Mouse (Mus musculus) cerebellum, postnatal 14 days (tissue): Measurements from ENCODE around the gene Trpm7.

Experiments used
- DNase-seq, 2 experiments: peaks; one replicate each; pipeline ENCODE4 v3.0.0; 2021; ENCODE audit warnings: mixed read lengths in 2 of 2

Trpm7 gene

DNA sequence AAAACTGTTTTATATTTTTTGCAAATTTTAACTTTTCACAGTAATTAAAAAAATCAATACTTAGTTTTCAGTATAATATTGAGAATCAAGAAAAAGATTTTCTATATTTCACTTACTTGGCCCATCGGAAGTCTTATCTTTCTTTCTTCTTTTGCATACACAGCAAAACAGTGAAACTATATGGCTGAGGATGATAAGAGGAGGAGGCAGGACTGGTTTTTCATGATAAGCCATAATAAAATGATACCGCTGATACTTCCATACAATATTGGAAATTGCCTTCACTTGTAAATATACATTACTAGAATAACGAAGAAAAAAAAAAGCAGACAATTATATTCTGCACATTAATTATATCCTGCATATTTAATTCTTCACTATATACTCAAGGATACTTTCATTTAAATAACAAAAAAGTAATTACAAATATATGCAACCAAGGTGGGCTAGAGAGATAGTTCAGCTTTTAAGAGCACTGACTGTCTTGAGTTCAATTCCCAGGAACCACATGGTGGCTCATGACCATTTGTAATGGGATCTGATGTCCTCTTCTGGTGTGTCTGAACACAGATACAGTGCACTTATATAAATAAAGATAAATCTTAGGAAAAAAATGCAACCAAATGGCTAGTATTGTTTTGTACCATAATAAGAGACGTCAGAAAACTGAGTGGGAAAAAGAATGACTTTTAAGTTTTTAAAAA is 59.2 kb downstream of the Trpm7 start:
- DNase-seq = no peak

DNA sequence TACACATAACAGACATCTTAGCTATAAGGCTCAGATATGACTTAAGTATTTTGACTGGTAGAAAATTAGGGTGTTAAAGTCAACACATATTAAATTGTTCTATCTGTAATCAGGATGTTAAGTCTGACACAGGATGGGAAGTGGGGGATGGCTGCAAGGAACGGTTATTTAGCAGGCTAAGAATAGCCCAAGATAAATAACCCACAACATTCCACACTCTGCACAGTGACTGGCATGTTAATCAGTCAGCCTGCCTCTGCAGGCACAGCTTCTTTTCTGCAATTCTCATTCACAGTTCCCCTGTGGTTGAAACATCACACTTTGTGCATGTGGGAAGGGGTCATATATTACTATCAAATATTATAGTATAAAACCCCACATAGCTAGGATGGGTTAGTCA is 60.2 kb downstream of the Trpm7 start:
- no peak for DNase-seq

DNA sequence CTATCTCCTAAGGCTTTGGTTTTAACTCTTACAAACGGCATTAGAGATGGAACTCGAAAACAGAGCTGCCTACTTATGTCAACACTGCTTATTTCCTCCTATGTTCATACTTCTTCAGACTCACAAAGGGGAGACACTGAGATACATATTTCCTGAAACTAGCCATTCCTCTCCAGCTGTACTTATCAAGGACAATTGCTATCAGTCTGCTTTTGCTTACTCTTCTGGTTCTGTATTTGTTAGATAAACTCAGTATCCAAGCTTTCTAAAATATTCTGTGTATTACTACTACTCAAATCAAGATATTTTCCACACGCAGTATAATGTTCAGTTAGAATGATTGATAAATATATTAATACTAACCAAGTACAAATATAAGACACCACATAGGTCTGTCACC is 74.0 kb downstream of the Trpm7 start:
- no peak for DNase-seq

DNA sequence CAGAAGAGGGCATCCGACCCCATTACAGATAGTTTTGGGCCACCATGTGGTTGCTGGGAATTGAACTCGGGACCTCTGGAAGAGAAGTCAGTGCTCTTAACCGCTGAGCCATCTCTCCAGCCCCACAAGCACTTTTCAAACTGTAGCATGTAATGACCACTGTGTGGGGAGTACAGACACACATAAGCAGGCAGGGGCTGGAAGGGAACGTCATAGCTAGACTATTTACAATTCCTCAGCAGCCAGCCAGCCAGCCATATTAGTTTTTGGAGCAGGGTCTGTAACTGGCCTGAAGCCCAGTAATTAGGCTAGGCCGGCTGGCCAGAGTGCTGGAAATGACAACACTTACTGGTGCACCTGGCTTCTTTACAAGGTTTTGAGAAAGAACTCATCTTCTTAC is 77.6 kb downstream of the Trpm7 start:
- no peak for DNase-seq

DNA sequence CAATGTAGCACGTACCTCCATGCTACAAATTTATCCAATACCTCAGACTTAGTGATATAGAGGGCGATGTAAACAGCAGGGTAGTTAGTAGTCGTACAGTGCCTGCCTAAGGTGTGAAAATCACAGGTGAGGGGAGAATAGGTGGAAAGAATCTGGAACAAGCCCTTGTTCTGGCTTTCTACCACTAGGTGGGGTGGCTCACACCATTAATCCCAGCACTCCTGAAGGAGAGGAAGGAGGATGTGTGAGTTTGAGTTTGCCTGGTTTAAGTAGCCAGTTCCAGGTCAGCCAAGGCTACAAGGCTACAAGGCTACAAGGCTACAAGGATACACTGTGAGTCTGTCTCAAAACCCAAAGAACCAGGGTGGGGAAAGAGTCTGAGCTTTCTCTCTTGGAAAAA is 80.3 kb downstream of the Trpm7 start:
- no peak for DNase-seq

DNA sequence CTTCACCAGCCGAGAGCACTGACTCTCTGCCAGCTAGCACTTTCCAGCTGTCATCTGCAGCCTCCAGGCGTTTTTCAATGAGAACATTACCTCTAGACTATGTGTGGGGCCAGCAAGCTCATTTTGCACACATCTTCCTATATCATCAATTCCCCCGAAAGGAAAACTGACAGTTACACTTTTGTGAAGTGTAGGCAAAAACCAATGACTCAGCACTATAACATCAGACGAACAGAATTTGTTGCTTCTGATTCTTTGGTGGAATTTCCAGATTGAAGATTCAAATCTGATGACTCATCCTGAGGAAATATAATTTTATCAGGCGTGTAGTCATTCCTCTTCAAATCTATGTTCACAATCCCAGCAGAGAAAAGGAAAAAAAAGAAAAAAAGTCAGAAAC is 83.4 kb downstream of the Trpm7 start:
- DNase-seq = no peak

DNA sequence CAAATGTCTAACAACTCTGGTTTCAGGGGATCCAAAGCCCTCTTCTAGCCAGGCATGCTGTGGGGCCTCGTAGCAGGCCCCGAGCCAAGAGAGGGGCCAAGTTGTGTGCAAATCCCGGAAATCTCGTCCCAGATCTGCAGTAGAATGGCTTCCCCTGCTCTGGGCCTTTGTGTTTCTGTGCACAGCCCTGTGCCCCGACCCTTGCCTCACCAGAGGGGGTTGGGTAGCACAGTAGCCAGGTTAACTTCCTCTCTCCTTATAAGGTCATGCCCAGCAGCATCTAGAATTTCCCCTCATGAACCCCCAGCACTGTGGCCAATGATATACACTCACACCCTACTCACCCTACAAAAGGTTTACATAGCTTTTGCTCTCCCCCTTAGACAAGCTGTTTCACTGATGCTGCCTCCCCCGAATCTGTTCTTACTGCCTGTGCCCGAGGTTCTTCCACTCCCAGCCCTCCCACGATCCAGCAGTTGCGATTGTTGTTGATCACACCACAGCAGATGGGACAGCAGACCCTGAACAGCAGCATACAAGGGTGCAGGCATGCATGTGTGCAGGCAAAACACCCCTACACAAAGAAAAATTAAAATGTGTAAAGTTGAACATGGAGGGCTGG is 88.2 kb downstream of the Trpm7 start:
- DNase-seq = no peak

DNA sequence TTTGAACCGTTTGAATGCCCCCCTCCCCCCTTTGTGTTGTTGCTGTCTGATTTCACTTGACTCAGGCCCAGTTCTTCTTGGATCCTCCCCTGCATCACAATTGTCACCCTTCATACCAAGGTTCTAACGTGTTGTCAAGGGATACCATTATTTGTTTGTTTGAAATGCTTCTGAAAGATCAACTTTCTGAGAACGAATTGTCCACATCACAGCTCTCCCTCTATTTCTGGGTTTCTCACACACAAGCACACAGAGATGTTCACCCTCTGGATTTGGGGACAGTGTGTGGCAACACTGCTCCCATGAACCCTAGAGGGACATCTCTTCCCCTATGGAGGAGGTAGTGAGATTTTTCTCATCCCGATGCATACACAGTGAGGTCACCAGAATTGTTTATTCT is 92.7 kb downstream of the Trpm7 start, which contains the start of gene Usp50:
TSS of gene Usp50 (minus strand) at position 101 of the 400 bp plus-strand sequence.
- no peak for DNase-seq

DNA sequence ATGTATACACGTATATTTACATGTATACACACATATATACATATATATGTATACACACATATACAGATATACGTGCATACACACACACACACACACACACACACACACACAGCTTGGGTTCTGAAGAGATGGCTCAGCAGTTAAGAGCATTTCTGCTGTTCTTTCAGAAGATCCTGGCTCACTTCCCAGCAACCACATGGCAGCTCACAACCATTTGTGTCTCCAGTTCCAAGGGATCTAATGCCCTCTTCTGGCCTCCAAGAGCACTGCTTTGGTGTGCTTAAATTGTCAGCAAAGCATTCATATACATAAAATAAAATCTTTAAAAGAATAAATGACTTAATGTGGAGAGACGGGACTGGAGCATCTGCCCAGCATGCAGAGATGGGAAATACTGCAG is 93.6 kb downstream of the Trpm7 start:
- peak; percentile 82 to 85 for DNase-seq

DNA sequence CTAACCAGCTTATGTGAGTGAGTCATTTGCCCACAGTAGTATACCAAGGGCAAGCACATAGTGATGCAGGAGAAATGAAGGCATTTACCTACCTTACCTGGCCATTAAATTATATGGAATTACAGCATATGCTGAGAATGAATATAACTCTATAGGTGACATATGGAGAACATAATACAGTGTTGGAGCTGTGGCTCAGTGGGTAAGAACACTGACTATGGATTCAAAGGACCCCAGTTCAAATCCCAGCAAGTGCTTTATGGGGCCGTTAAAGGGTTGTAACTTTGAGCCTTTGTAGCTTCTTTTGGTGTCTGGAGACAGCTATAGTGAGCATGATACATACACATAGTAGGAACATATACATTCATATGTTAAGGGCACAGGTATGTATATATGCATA is 94.6 kb downstream of the Trpm7 start:
- DNase-seq = no peak

DNA sequence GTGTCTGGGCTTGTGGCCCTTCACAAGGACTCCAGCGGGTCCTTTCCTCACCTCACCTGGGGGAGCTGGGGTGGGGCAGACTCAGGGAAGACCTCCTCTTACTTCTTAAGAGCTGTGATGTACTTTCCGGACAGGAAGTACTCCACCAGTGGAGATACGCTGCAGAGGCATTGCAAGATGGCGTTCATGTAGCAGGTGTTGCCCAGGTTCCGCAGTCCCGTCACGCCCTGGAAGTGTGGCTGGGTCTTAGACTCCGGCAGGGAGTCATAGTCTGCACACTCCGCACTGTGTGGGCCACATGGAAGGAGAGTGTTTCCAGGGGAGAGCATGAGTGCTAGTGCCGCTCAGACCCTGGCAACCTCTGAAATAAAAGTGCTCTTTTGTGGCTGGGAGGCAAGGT is 95.7 kb downstream of the Trpm7 start:
- no peak for DNase-seq

DNA sequence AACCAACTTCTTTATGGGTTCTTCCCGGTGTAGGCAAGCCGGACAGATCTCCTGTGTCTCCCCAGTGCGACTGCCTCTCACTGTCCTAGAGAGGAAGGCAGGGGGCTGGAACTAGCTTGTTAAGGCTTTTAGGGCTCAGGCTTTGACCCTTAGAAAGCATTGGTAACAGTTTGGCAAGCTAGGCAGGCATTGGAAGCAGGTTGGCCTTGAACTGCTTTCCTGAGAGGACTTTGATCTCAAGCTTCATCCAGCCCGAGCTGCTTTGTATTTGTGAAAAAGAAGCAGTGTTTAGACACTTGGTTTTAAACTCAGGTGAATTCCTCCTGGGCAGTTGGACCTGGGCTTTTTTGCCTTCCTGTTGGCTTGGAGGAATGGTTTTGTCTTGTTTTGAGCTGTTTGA is 97.2 kb downstream of the Trpm7 start:
- DNase-seq = no peak

DNA sequence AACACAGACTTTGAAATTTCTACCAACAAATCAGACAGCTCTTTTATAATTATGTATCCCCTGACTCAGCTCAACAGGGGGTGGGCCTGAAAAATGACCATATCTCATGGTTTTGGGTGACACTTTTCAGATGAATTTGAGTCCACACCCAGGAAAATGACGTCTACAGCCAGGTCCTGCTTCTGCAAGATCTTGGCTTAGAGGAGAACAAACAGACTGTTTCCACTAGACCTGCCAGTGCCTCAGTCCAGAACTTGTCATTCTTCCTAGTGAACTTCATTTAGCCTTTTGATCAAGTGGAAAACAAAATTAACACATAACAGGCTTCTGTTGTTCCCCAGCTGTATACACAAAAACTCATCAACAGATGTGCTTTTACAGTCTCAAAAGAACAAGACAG is 99.6 kb downstream of the Trpm7 start:
- DNase-seq = no peak

DNA sequence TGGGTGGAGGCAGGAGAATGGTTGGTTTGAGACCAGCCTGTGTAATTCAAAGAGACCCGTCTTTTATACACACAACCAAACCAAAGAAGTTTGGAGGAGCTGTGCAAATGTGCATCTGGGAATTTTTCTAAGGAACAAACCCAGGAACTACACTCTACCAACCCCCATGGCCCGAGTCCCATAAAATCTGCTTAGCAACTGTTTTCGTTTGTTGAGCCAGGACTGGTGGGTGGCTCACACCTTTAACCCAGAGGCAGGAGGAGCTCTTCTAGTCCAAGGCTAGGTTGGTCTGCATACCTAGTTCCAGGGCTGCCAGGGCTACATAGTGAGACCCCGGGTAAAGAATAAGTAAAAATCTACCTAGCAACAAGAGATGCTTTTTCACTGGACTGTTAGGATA is 100.1 kb downstream of the Trpm7 start:
- DNase-seq = no peak

DNA sequence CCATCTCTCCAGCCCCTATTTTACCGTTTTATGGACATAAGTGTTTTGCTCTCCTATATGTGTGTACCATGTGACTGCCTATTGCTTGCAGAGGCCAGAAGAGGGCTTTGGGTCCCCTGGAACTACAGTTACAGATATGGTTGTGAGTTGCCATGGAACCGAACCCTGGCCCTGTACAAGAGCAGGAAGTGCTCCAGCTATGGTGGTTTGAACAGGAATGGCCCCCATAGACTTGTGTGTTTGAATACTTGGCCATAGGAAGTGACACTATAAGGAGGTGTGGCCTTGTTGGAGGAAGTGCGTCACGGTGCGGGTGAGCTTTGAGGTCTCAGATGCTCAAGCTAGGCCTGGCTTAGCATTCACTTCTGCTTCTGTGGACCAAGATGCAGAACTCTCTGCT is 103.8 kb downstream of the Trpm7 start:
- no peak for DNase-seq

DNA sequence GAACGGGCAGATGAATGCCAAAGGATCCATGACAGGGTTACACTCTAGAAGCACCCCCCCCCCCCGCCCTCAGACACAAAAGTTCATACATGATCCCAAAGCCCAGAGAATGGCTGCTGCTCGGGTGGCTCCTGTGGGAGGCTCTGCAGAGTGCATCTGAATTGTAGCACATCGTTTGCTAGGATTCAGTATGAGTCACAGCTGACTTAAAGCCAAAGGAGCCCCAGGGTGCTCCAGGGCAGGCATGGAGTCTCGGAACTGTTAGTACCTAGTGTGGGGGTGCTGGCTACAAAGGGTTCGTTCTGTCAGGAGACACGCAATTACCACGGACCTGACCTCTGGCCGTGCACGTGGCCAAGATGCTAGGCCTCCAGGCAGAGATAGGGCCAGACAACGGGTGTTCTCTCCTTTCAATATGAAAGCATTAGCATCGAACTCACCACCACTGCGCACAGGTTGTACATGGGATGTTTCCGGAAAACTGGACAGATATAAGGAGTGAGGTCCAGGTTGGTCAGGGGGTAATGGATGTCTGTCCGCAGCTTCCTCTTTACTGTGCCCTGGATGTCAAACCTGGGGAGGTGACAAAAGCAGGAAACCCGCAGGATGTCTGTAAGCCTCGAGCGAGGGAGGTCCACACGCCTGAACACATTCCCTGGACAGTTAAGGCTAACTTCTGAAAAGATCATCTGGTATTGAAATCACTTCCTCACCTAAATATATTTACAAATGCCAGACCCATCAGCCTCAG is 106.4 kb downstream of the Trpm7 start:
- DNase-seq = peak in 1 of 2 experiments; percentile 12

DNA sequence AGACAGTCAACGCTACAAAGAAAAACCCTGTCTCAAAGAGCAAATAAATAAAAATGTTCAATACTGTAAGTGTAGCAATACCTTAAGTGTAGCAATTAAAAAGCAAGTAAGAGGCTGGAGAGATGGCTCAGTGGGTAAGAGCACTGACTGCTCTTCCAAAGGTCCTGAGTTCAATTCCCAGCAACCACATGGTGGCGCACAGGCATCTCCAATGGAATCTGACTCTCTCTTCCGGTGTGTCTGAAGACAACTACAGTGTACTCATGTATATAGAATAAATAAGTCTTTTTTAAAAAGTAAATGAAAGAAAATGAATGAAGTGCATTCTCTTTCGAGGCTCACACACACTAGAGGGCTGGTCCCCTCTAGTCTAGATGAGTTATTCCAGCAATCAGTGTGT is 107.8 kb downstream of the Trpm7 start:
- DNase-seq = peak; percentile 12 to 15

DNA sequence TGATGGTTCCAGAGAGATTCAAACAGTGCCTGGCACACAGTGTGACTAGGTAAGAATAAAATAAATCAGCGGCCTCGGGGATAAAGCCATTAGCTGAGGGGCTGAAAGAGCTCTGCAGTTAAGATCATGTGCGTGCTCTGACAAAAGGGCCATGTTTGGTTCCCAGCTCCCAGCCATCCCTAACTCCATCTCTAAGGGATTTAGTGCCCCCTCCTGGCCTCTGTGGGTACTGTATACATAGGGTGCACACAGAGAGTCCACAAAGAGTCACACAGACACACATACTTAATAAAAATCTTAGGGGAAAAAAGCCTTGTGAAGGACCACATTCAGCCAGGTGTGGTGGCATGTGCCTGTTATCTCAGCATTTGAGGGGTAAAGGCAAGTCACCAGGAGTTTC is 108.4 kb downstream of the Trpm7 start:
- peak in 1 of 2 experiments; percentile 12 for DNase-seq

DNA sequence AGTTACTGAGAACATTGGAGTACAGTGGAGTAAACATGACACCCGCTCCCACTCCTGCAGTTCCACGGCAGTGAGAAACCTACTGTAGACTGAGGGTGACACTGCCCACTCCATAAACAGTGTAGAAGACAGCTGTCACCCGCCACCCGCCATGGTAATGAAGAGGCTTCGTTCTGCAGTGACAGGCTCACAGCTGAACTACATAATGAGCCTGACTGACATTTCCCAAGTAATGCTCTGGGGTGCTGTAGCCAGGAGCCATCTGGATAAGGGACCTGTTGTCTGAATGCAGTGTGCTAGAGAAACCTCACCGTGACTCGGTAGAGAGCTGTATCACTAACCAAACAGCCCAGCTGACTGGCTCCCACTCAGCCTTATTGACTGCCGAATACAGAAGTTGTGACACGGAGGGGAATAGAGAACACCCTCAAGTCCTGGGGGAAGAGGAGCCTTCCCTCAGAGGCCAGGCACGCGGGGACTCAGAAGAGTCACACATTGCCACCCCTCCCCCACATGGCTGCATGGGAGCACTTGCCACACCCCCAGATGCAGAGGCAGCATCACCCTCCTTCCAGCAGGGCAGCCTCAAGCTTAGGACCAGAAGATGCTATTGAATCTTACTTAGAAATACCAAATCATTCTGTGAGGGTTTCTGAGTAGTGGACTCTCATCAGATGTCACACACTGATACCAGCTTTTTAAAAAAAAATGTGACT is 110.0 kb downstream of the Trpm7 start:
- peak in 1 of 2 experiments; percentile 8 for DNase-seq

DNA sequence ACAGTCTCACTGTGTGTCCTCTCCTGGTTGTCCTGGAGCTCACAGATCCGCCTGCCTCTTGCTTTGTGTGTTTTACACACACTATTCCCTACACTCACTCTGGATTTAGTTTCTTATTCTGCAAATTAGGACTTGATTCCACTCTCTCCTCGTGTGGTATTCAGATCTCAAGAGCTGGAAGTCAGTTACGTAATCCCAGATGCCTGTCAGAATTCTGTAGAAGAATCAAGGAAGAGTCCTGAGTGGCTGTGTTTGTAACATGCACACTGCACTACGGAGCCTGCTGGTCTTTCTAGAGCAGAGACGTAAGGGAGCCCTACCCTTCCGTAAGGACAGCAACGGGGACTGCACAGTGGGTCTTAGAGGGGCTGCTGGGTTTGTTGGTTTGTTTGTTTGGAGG is 116.7 kb downstream of the Trpm7 start:
- DNase-seq = no peak

DNA sequence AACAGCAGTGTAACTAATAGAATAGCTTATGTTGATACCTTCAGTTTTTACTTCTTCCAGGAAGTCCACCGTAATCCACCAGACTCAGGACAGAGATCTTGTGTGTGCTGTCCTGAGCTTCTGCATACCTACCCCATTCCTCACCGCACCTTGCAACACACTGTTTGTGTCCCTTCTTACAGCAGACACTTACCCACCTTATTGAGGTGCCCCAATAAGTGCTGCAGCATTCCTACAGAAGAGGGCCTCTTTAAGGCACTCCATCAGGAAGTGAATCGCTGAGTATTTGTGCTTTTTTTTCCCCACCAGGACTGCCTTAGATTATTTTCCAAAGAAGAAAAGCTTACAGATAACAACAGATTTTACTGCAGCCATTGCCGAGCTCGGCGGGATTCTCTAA is 120.4 kb downstream of the Trpm7 start:
- no peak for DNase-seq

DNA sequence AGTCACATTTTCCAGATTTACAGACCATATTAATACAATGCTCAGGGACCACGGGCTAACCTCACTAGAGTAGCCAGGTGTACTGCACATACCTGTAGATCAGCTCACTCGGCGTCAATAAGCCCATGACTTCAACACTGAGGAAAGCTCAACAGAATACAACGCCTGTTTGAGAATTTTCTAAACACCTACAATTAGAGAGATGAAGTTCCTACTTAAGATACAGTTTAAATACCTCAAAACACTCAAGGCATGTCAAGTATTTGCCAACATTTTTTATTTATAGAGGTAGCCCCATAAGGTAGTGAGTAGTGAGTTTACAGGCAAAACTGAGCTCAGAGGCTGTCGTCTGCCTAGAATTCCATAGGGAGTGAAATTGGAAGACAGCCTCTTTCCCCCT is 132.6 kb downstream of the Trpm7 start:
- DNase-seq = no peak
